Mouse (Mus musculus) lung, postnatal 0 days (tissue): ENCODE measurements around the gene Birc6. TPM values are rescaled to one million over a fixed set of nuclear protein-coding genes. Genes with fewer than 3 reads are reported as not detected.
"Not testable (repeated sequence)": the region's sequence is repeated elsewhere in the genome, so short reads cannot be mapped to it uniquely, and the experiment has no call there.

ENCODE experiments used
- ATAC-seq: fragments of 200-750 bp; cut with Nextera tagmentation; 2 replicates; pipeline ENCODE4 v1.8.0; 2017; ENCODE audit warnings: moderate library complexity
- DNase-seq: peaks from one replicate; pipeline ENCODE4 v3.0.0-alpha.2; 2016; ENCODE audit warnings: low spot score
- H3K27ac ChIP-seq: fragments of 300-500 bp; sonication (generic); 2 replicates; pipeline ENCODE4 v1.5.1; 2014; ENCODE audit warnings: antibody characterized with exemption, mild to moderate bottlenecking, low read length, mixed read lengths
- H3K27me3 ChIP-seq: fragments of 300-500 bp; sonication (generic); replicated peaks from 2 replicates; pipeline ENCODE4 v1.6.1; 2014; ENCODE audit warnings: low read length, mixed read lengths; ENCODE audit not compliant: insufficient read depth
- H3K36me3 ChIP-seq: fragments of 300-500 bp; sonication (generic); 2 replicates; pipeline ENCODE4 v1.6.1; 2014; ENCODE audit warnings: low read length, mixed read lengths; ENCODE audit not compliant: insufficient read depth
- H3K4me1 ChIP-seq: fragments of 300-500 bp; sonication (generic); 2 replicates; pipeline ENCODE4 v1.6.1; 2014; ENCODE audit warnings: antibody characterized with exemption, low read depth, low read length, mixed read lengths; ENCODE audit not compliant: insufficient read depth
- H3K4me2 ChIP-seq: fragments of 300-500 bp; sonication (generic); replicated peaks from 2 replicates; pipeline ENCODE4 v1.6.1; 2014; ENCODE audit warnings: low read depth, mild to moderate bottlenecking, low read length, moderate library complexity, mixed read lengths
- H3K4me3 ChIP-seq: fragments of 300-500 bp; sonication (generic); 2 replicates; pipeline ENCODE4 v1.5.1; 2014; ENCODE audit warnings: low read depth, low read length
- H3K9ac ChIP-seq: fragments of 300-500 bp; sonication (generic); replicated peaks from 2 replicates; pipeline ENCODE4 v1.6.1; 2014; ENCODE audit warnings: low read depth, mild to moderate bottlenecking
- H3K9me3 ChIP-seq: fragments of 300-500 bp; sonication (generic); 2 replicates; pipeline ENCODE4 v1.6.1; 2016; ENCODE audit warnings: low read length, mixed read lengths
- CTCF ChIP-seq: IDR thresholded peaks from 2 replicates; pipeline ENCODE4 v1.5.1; 2016; ENCODE audit warnings: antibody characterized with exemption, mild to moderate bottlenecking
- EP300 ChIP-seq: IDR thresholded peaks from 2 replicates; pipeline ENCODE4 v1.6.1; 2016; ENCODE audit warnings: antibody characterized with exemption, mild to moderate bottlenecking, control low read depth
- WGBS: fragments of 180-500 bp; shearing (Covaris S2); extraction: QIAGEN DNeasy Blood & Tissue Kit; methylation state at CpG from one replicate; pipeline ENCODE4 v1.1.7; 2014; 5-methylcytosine and 5-hydroxymethylcytosine counted together
- polyA plus RNA-seq: library from polyadenylated mRNA; unstranded; fragments of >200 nt; fragmentation: Nextera tagmentation; extraction: Ambion mirVana; gene quantifications from 2 replicates; pipeline ENCODE4 v1.2.1, GENCODE M21; 2015

Gene Birc6
- polyA plus RNA-seq, 1 experiment from 2014 or later, result 108 TPM

GRCm38 (mm10) chr17:74684927-74685326 lies 156.8 kb downstream of the Birc6 start:
- Histone ChIP-seq H3K9ac (no peak overlapping the region), H3K4me1 (no peaks in the 10 kb centered on the region), H3K27ac (no peak overlapping the region), H3K4me2 (no peak overlapping the region), H3K27me3 (no peaks in the 10 kb centered on the region), H3K4me3 (no peak overlapping the region), H3K9me3 (no peaks in the 10 kb centered on the region), H3K36me3 (peaks cover 9% of the 10 kb centered on the region; the same call in 1 of the 2 replicates)
- ATAC-seq (no peak), DNase-seq (no peak)
- no peak for TF ChIP-seq EP300
- TF ChIP-seq CTCF, result no peak
- WGBS, result 67% methylated on average over 3 of the region's 3 CpGs

- Histone ChIP-seq H3K9ac (no peak overlapping the region), H3K4me3 (no peak overlapping the region), H3K36me3 (peaks cover 26% of the 10 kb centered on the region), H3K4me2 (no peak overlapping the region), H3K9me3 (no peaks in the 10 kb centered on the region), H3K27ac (no peak overlapping the region), H3K4me1 (no peaks in the 10 kb centered on the region), H3K27me3 (no peaks in the 10 kb centered on the region)
- DNase-seq (no peak), ATAC-seq (no peak)
- 80% methylated on average over 2 of the region's 2 CpGs for WGBS
- TF ChIP-seq EP300 (no peak), CTCF (no peak)
These were observed 160.5 kb downstream of the Birc6 start for GRCm38 (mm10) chr17:74688555-74688954.

GRCm38 (mm10) chr17:74689406-74689805 lies 161.3 kb downstream of the Birc6 start:
- no peaks in the 10 kb centered on the region for H3K27me3 ChIP-seq
- ATAC-seq (no peak), DNase-seq (no peak)
- H3K9ac ChIP-seq, result no peak overlapping the region
- 86% methylated on average over 4 of the region's 4 CpGs for WGBS
- no peak overlapping the region for H3K4me2 ChIP-seq
- peaks cover 26% of the 10 kb centered on the region for H3K36me3 ChIP-seq
- TF ChIP-seq EP300, result no peak
- TF ChIP-seq CTCF, result no peak
- no peak overlapping the region for H3K27ac ChIP-seq
- no peak overlapping the region for H3K4me3 ChIP-seq
- H3K4me1 ChIP-seq, result no peaks in the 10 kb centered on the region
- no peaks in the 10 kb centered on the region for H3K9me3 ChIP-seq

GRCm38 (mm10) chr17:74701661-74702060 lies 173.6 kb downstream of the Birc6 start:
- WGBS, result 98% methylated on average over 2 of the region's 2 CpGs
- H3K36me3 ChIP-seq, result peaks cover 52% of the 10 kb centered on the region

GRCm38 (mm10) chr17:74705480-74705879 lies 177.4 kb downstream of the Birc6 start:
- Histone ChIP-seq H3K27me3 (no peaks in the 10 kb centered on the region), H3K4me3 (no peak overlapping the region), H3K4me2 (no peak overlapping the region), H3K9me3 (no peaks in the 10 kb centered on the region), H3K4me1 (no peaks in the 10 kb centered on the region), H3K36me3 (peaks cover 16% of the 10 kb centered on the region; the same call in 1 of the 2 replicates), H3K9ac (no peak overlapping the region), H3K27ac (no peak overlapping the region)
- no peak for ATAC-seq
- TF ChIP-seq EP300 (no peak), CTCF (no peak)
- no peak for DNase-seq
- 80% methylated on average over 5 of the region's 5 CpGs for WGBS

More at GRCm38 (mm10) chr17:74701661-74702060, 173.6 kb downstream of the Birc6 start:
- H3K4me2 ChIP-seq, H3K9ac ChIP-seq, H3K27me3 ChIP-seq, H3K27ac ChIP-seq, H3K4me1 ChIP-seq, DNase-seq, H3K9me3 ChIP-seq, H3K4me3 ChIP-seq, ATAC-seq: not testable (repeated sequence)

GRCm38 (mm10) chr17:74706593-74706992 lies 178.5 kb downstream of the Birc6 start:
- Histone ChIP-seq H3K27me3 (no peaks in the 10 kb centered on the region), H3K9me3 (no peaks in the 10 kb centered on the region), H3K27ac (no peak overlapping the region), H3K9ac (no peak overlapping the region), H3K4me1 (no peaks in the 10 kb centered on the region), H3K36me3 (peaks cover 13% of the 10 kb centered on the region; the same call in 1 of the 2 replicates), H3K4me3 (no peak overlapping the region), H3K4me2 (no peak overlapping the region)
- no peak for DNase-seq
- ATAC-seq, result no peak
- TF ChIP-seq EP300 (no peak), CTCF (no peak)

- Histone ChIP-seq H3K4me1 (no peaks in the 10 kb centered on the region), H3K36me3 (0 out of 2 replicates have a peak, but pooled peaks cover 7% of the 10 kb centered on the region), H3K4me2 (no peak overlapping the region), H3K4me3 (no peak overlapping the region), H3K27me3 (no peaks in the 10 kb centered on the region), H3K27ac (no peak overlapping the region), H3K9me3 (no peaks in the 10 kb centered on the region), H3K9ac (no peak overlapping the region)
- DNase-seq (no peak), ATAC-seq (no peak)
- no peak for TF ChIP-seq EP300
- no peak for TF ChIP-seq CTCF
- 82% methylated on average over 7 of the region's 7 CpGs for WGBS
These were observed 179.6 kb downstream of the Birc6 start for GRCm38 (mm10) chr17:74707637-74708152.
